Mouse (Mus musculus): ENCODE measurements at regions not wholly inside any gene's neighbourhood (a gene's known extent, or its start where the extent isn't known, plus 50 kb on each side); places are given as distances from the start of the nearest gene placed in this dataset.

GRCm38 (mm10) chr1:90518584-90519265 lies 84.1 kb upstream of the Cops8 start:
- DNase-seq: no peak

GRCm38 (mm10) chr1:90519284-90520275 lies 83.2 kb upstream of the Cops8 start:
- DNase-seq: no peak

GRCm38 (mm10) chr1:90522294-90522693 lies 80.5 kb upstream of the Cops8 start:
- no peak for DNase-seq

- no peak for DNase-seq
These were observed 78.0 kb upstream of the Cops8 start for GRCm38 (mm10) chr1:90524641-90525220.

- no peak for DNase-seq
These were observed 76.5 kb upstream of the Cops8 start for GRCm38 (mm10) chr1:90526311-90526710.

- DNase-seq: no peak
These were observed 74.6 kb upstream of the Cops8 start for GRCm38 (mm10) chr1:90527947-90528717.

- DNase-seq: no peak
These were observed 69.3 kb upstream of the Cops8 start for GRCm38 (mm10) chr1:90533481-90533880.

- DNase-seq: no peak
These were observed 66.7 kb upstream of the Cops8 start for GRCm38 (mm10) chr1:90536105-90536504.

GRCm38 (mm10) chr1:90543801-90544795 lies 58.7 kb upstream of the Cops8 start:
- no peak for DNase-seq

- no peak for DNase-seq
These were observed 57.8 kb upstream of the Cops8 start for GRCm38 (mm10) chr1:90544821-90545536.

- no peak for DNase-seq
These were observed 50.1 kb upstream of the Cops8 start for GRCm38 (mm10) chr1:90552644-90553043.

Data from B cell, adult 2 months (primary cell).